Mouse (Mus musculus) ovary, adult 18-20 months (tissue): ENCODE results near the gene Acap2.

ENCODE experiments used
- DNase-seq: peaks from one replicate; pipeline ENCODE4 v3.0.0; 2022; ENCODE audit warnings: low spot score, mixed read lengths

Gene Acap2

DNA sequence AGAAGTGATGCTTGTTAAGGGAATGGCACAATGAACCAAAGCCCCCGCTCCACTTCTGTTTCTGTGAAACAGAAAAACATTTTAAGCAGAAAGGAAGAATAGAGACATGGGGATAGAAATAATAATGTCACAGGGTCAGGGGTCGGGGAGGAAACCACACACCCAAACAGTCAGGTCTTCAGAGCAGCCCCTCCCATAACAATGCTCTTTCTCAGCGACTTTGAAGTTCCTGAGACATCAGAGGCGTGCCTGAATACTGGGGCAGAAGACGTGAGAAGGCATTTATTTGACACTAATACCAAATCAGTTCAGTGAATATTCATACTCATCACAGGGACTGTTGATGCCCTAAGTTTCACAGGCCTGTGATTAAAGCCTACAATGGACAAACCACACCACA lies 155.8 kb downstream of the Acap2 start:
- DNase-seq = no peak

DNA sequence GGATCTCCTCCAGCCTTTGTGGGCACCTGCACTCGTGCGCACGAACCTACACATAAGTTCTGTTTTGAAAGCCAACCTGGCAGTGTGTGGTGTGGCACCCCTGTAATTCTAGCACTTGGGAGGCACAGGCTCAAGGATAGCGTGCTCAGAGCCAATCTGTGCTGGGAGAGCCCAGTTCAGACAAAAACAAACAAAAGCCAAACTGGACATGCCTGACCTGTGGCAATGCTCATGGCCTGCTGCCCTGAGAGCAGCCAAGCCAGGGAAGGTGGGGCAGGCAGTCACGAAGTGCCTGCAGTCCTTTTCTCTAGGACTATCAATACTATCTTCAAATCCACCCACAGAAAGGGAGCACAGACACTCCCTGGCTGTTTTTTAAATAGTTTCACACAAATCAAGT lies 157.9 kb downstream of the Acap2 start:
- no peak for DNase-seq
